Mouse (Mus musculus): ENCODE measurements at regions not wholly inside any gene's neighbourhood (a gene's known extent, or its start where the extent isn't known, plus 50 kb on each side); places are given as distances from the start of the nearest gene placed in this dataset.
"Not testable (repeated sequence)": the region's sequence is repeated elsewhere in the genome, so short reads cannot be mapped to it uniquely, and the experiment has no call there.

DNA sequence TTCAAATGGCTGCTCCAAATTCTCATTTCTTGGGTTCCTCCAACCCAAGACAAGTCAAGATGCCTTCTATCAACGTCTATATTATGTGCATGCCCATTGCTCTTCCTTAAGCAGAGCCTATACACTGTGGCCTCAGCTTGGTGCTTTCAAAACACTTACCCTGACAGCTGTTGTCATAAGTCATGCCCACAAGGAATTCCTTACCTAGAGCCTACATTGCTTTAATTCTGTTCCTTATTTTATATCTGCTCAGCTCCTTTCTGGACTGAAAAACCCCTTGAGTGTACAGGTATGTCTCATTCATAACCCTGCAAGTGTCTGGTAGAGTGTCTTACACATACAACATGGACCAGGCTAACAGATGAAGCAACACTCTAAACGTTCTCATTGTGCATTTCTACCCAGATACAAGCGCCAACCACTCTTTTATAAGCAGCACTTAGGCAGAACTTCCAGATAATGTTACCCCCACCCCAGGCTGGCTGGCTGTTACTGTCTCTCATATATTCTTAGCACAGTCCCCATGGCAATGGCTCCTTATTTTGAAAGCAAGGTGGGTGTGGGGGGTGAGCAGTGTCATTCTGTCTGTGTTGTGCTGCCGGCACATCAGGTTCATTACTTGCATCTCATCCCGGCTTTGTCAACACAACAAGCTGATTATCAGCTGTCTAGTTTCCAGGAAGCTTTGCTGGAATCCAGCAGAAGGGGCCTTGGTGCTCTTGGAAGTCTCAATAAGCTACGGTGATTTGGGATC, 176.6 kb downstream of the Ifng start:
- no peak for ATAC-seq (replicated peaks)
- Histone ChIP-seq H3K4me1 (no peaks in the 10 kb centered on the region), H3K9ac (replicated peaks) (no peak overlapping the region), H3K9me3 (no peaks in the 10 kb centered on the region), H3K27ac (replicated peaks) (no peak overlapping the region), H3K4me3 (no peak overlapping the region), H3K36me3 (no peaks in the 10 kb centered on the region), H3K27me3 (no peaks in the 10 kb centered on the region), H3K4me2 (replicated peaks) (no peak overlapping the region)
- WGBS, result 83% methylated on average over 6 of the region's 6 CpGs

DNA sequence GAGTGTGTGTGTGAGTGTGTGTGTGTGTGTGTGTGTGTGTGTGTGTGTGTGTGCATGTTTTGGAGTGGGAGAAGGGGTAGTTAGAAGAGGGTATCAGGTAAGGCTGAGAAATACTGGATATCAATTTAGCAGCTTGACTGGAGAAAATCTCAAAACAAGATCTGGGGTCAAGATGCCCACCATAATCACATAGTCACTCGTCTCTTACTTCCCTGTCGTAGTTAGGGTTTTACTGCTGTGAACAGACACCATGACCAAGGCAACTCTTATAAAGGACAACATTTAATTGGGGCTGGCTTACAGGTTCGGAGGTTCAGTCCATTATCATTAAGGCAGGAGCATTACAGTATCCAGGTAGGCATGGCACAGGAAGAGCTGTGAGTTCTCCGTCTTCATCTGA, 177.4 kb downstream of the Ifng start:
- not testable (repeated sequence) for H3K4me1 ChIP-seq; H3K4me2 ChIP-seq (replicated peaks); H3K27me3 ChIP-seq; H3K27ac ChIP-seq (replicated peaks); H3K9ac ChIP-seq (replicated peaks); H3K36me3 ChIP-seq; H3K4me3 ChIP-seq; ATAC-seq (replicated peaks); H3K9me3 ChIP-seq
- WGBS, result 93% methylated on average over 4 of the region's 4 CpGs

DNA sequence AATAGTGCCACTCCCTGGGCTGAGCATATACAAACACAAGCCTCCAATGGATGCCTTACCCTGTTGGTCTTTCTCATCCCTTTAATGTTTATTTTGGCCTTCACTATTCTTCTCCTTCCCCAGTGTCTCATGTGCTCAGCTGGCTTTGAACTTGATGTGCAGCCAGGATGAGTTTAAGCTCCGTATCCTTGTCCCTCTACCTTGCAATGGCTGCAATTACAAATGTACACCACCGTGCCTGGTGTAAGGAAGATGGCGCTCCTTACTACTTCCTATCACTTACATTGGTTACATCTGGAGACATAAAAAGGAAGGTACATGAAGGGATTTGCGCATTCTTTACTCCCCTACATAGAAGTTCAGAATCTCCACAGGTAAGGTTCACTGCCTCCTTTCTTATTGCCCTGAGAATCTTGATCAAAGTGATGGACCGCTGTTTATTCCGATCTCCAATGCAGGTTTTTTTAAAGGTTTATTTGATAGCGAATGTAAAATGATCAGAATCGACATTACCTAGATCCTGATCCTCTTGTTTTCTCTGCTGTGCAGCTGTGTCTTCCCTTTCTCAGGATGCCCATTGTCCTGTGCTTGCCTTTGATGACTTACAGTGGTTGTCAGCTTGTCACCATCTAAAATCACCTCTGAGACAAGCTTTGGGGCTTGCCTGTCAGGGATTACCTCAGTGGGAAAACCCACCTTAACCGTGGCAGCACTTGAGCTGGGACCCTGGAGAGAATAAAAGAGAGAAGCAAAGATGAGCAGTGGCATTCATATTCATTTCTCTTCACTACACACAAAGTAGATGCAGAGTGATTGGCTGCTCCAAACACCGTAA, 178.1 kb downstream of the Ifng start:
- Histone ChIP-seq H3K4me3 (no peak overlapping the region), H3K4me2 (replicated peaks) (no peak overlapping the region), H3K36me3 (no peaks in the 10 kb centered on the region), H3K9ac (replicated peaks) (no peak overlapping the region), H3K9me3 (no peaks in the 10 kb centered on the region), H3K4me1 (no peaks in the 10 kb centered on the region), H3K27me3 (no peaks in the 10 kb centered on the region), H3K27ac (replicated peaks) (no peak overlapping the region)
- 88% methylated on average over 10 of the region's 10 CpGs for WGBS
- no peak for ATAC-seq (replicated peaks)

DNA sequence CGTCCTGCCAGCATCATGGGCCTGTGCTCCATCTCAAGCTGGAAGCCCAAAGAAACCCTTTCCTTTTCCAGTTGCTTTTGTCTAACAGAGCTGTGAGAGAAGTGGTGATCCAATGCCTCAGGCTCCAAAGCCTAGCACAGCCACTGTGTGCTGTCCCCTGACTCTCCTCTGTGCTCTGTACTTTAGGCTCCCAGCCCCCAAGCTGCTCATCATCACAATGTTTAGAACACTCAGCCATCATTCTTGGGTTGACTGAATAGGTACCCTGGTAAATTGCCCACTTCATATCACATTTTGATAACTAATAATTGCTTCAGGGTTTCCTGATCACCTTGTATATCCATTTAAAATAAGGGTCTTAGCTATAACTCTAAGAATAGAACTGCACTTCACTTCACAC, 178.8 kb downstream of the Ifng start:
- no peaks in the 10 kb centered on the region for H3K4me1 ChIP-seq
- no peak overlapping the region for H3K4me2 ChIP-seq (replicated peaks)
- no peaks in the 10 kb centered on the region for H3K9me3 ChIP-seq
- no peak for ATAC-seq (replicated peaks)
- no peaks in the 10 kb centered on the region for H3K36me3 ChIP-seq
- no peak overlapping the region for H3K9ac ChIP-seq (replicated peaks)
- no peaks in the 10 kb centered on the region for H3K27me3 ChIP-seq
- no peak overlapping the region for H3K4me3 ChIP-seq
- no peak overlapping the region for H3K27ac ChIP-seq (replicated peaks)
- WGBS, result 61% methylated on average over 1 of the region's 1 CpGs

DNA sequence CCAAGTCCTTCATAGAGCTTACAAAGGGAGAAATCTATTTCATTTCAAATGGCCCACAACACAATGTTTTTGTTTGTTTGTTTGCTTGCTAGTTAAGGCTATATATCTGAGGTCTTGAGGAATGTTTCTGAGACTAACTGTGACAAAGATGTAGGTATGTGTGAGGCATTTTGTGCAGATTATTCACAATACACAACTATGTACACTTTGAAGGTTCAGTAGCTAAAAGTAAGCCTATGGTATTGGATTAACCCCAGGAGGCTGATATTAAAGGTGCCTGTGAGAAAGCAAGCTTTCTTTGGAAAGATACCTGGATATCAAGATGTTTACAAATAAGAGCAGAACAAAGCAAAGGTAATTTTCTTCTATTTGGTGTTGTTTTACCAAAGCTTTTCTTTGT, 179.8 kb downstream of the Ifng start:
- ATAC-seq (replicated peaks), result no peak
- H3K9ac ChIP-seq (replicated peaks), result no peak overlapping the region
- no peak overlapping the region for H3K27ac ChIP-seq (replicated peaks)
- no peaks in the 10 kb centered on the region for H3K27me3 ChIP-seq
- no peak overlapping the region for H3K4me3 ChIP-seq
- H3K4me1 ChIP-seq, result no peaks in the 10 kb centered on the region
- no peaks in the 10 kb centered on the region for H3K36me3 ChIP-seq
- no peaks in the 10 kb centered on the region for H3K9me3 ChIP-seq
- no peak overlapping the region for H3K4me2 ChIP-seq (replicated peaks)

DNA sequence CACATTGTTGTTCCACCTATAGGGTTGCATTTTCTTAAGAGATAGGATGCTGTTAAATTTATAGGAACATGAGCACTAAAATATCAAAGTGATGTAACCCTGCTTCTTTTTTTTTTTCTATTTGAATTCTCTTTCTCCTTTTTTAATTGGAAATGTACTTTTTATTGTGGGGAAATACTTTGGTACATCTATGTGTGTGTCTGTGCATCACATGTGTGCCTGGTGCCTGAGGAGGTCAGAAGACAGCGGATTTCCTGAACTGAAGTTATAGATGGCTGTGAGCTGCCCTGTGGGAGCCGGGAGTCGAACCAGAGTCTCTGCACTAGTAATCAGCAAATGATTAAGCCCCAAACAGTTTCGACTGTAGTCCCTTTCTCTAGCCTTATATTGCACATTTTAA, 180.7 kb downstream of the Ifng start:
- no peaks in the 10 kb centered on the region for H3K4me1 ChIP-seq
- H3K9me3 ChIP-seq, result no peaks in the 10 kb centered on the region
- WGBS, result 89% methylated on average over 4 of the region's 4 CpGs
- no peaks in the 10 kb centered on the region for H3K36me3 ChIP-seq
- H3K4me2 ChIP-seq (replicated peaks), result no peak overlapping the region
- no peak overlapping the region for H3K9ac ChIP-seq (replicated peaks)
- H3K4me3 ChIP-seq, result no peak overlapping the region
- H3K27me3 ChIP-seq, result no peaks in the 10 kb centered on the region
- no peak overlapping the region for H3K27ac ChIP-seq (replicated peaks)
- ATAC-seq (replicated peaks), result no peak

DNA sequence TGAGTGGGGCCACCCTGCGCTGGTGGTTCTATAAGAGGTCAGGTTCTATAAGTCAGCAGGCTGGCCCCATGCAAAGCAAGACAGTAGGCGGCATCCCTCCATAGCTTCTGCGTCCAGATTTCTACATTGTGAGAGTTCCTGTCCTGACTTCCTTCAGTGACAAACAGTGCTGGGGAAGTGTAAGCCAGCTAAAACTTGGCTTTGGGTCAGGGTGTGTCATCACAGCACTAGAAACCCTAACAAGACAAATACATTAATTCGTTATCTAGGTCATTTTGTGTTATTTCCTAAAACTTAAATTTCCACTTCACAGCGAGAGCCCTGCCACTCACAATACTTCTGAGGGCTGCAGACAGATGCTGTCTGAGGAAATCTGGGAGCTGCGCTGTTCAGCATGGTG, 181.3 kb downstream of the Ifng start:
- Histone ChIP-seq H3K4me1 (no peaks in the 10 kb centered on the region), H3K4me3 (no peak overlapping the region), H3K9ac (replicated peaks) (no peak overlapping the region), H3K27me3 (no peaks in the 10 kb centered on the region), H3K36me3 (no peaks in the 10 kb centered on the region), H3K27ac (replicated peaks) (no peak overlapping the region), H3K4me2 (replicated peaks) (no peak overlapping the region), H3K9me3 (no peaks in the 10 kb centered on the region)
- 76% methylated on average over 6 of the region's 6 CpGs for WGBS
- no peak for ATAC-seq (replicated peaks)

DNA sequence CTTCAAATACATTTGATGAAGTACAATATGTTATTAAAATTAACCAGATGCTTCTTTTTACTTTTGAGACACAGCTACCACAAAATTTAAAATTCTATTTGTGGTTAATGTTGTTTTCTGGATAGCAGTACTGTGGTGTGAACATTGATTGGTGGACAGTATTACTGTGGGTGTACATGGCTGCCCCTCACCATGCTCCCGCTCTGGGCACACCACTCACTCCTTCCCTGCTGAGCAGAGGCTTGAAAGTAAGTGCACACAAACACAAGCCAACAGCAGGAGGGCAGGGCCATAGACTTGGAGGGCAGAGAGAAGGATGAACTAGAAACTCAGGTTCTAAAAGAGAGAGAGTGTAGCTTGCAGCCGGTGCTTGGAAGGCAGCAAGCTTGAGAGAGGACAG, 182.1 kb downstream of the Ifng start:
- no peaks in the 10 kb centered on the region for H3K9me3 ChIP-seq
- no peak overlapping the region for H3K27ac ChIP-seq (replicated peaks)
- H3K27me3 ChIP-seq, result no peaks in the 10 kb centered on the region
- no peak for ATAC-seq (replicated peaks)
- H3K36me3 ChIP-seq, result no peaks in the 10 kb centered on the region
- H3K9ac ChIP-seq (replicated peaks), result no peak overlapping the region
- H3K4me2 ChIP-seq (replicated peaks), result no peak overlapping the region
- no peaks in the 10 kb centered on the region for H3K4me1 ChIP-seq
- 75% methylated on average over 2 of the region's 2 CpGs for WGBS
- H3K4me3 ChIP-seq, result no peak overlapping the region

DNA sequence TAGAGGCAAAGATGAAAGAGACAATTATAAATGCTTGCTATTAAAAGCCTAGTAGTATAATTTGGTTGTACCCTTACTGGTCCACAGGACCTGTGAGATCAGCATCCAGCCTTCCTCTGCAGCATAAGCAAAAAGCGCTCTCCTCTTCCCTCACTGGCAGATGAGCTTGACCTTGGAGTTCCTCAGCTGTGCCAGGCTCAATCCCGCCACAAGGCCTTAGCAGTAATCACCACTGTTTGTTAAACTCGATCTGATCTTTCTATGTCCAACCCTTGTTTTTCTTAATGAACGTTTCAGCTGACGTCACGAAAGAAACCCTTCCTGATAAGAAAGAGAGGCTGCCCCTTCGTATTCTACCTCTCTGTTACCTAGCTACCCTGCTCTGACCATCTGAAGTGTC, 183.5 kb downstream of the Ifng start:
- WGBS, result 87% methylated on average over 7 of the region's 7 CpGs
- Histone ChIP-seq H3K9ac (replicated peaks) (no peak overlapping the region), H3K4me1 (no peaks in the 10 kb centered on the region), H3K27me3 (no peaks in the 10 kb centered on the region), H3K36me3 (no peaks in the 10 kb centered on the region), H3K9me3 (no peaks in the 10 kb centered on the region), H3K27ac (replicated peaks) (no peak overlapping the region), H3K4me3 (no peak overlapping the region), H3K4me2 (replicated peaks) (no peak overlapping the region)
- ATAC-seq (replicated peaks), result no peak

DNA sequence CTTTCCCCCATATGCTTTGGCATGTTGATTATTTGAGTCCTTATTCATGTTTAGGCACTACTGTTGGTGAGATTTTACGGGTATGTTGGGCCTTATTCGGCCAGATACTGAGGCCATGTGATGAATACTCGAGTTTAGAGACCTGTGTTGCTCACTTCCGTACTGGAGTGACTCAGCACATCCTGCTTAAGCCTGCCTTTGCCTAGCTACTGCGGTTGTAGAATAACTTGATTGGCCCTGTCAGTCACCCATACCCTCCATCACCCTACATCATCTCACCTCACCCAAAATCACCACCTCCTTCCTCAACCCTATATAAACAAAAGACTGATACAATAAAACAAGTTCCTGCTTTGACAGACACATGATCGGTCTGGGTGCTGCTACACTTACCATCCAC, 187.2 kb downstream of the Ifng start:
- 91% methylated on average over 6 of the region's 6 CpGs for WGBS
- Histone ChIP-seq H3K9ac (replicated peaks) (no peak overlapping the region), H3K4me2 (replicated peaks) (no peak overlapping the region), H3K27me3 (no peaks in the 10 kb centered on the region), H3K36me3 (no peaks in the 10 kb centered on the region), H3K27ac (replicated peaks) (no peak overlapping the region), H3K4me1 (no peaks in the 10 kb centered on the region), H3K4me3 (no peak overlapping the region), H3K9me3 (no peaks in the 10 kb centered on the region)
- no peak for ATAC-seq (replicated peaks)

DNA sequence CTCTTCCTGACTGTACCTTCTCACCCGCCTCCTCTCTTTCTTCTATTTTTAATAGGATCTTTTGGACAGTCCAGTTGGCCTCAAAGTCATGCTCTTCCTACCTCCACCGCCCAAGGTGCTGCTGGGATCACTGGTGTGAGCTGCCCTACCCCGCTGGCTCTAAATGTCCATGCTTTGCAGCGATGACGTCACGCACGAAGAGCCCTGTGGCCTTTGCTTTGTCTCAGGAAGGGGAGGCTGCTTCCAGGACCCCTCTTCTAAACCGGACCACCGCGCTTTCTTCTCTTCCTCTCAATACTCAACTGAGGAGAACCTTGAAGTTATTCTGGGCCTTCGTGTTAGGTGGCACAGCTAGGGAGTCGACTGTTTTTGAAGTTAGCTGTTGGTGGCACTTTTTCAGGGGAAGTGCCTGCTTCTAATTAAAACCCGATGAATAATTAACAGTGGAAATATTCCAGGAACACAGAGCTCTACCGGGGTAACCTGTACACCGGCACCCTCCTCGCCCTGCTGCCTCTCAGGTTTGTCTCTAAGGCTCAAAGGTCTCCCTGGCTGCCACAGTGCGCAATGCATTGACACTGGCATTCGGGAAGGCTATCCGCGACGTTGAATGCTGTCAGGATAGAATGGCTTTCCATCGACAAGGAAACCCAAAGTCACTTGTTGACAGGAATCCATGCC, 188.7 kb downstream of the Ifng start:
- Histone ChIP-seq H3K36me3 (no peaks in the 10 kb centered on the region), H3K4me3 (no peak overlapping the region), H3K4me2 (replicated peaks) (no peak overlapping the region), H3K4me1 (no peaks in the 10 kb centered on the region), H3K9ac (replicated peaks) (no peak overlapping the region), H3K27ac (replicated peaks) (no peak overlapping the region), H3K27me3 (no peaks in the 10 kb centered on the region), H3K9me3 (no peaks in the 10 kb centered on the region)
- no peak for ATAC-seq (replicated peaks)
- 92% methylated on average over 22 of the region's 22 CpGs for WGBS

DNA sequence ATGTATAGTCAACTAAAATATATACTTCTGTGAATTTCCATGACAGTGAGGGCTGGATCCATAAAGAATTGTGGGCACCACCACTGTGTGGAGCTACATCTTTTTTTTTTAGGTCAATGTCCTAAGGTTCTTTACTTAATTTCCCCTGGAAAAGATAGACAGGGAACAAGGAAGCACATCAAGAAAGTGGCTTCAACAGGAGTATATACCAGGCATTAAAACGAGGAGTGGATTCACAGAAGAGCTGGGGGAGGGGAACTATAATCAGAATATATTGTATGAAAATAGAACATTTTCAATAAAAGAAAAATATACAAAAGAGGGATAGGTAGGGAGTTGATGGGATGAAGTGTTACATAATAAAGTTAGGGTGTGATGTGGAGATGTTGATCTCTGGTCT, 190.9 kb downstream of the Ifng start:
- Histone ChIP-seq H3K4me1 (no peaks in the 10 kb centered on the region), H3K4me3 (no peak overlapping the region), H3K9me3 (no peaks in the 10 kb centered on the region), H3K27me3 (no peaks in the 10 kb centered on the region), H3K9ac (replicated peaks) (no peak overlapping the region), H3K27ac (replicated peaks) (no peak overlapping the region), H3K4me2 (replicated peaks) (no peak overlapping the region), H3K36me3 (no peaks in the 10 kb centered on the region)
- no peak for ATAC-seq (replicated peaks)
- 85% methylated on average over 1 of the region's 1 CpGs for WGBS
